Mouse (Mus musculus): ENCODE data around the gene Nek1.

- no peak for TF ChIP-seq POLR2A (IDR thresholded peaks at IDR 0.05; ENCODE audit: extremely low read depth, insufficient read depth, low read length)
- no peak for TF ChIP-seq CTCF (IDR thresholded peaks at IDR 0.05; ENCODE audit: low read depth, low read length)
Measured at GRCm38 (mm10) chr8:61043874-61044273, 50.9 kb downstream of the Nek1 start.
